Mouse (Mus musculus) spleen, postnatal 4 days (tissue): Measurements from ENCODE around the gene Foxc1.

Experiments
- DNase-seq, 2 experiments: peaks; one replicate each; pipeline ENCODE4 v3.0.0; 2022; ENCODE audit warnings: low spot score in 2 of 2

Foxc1 gene

DNA sequence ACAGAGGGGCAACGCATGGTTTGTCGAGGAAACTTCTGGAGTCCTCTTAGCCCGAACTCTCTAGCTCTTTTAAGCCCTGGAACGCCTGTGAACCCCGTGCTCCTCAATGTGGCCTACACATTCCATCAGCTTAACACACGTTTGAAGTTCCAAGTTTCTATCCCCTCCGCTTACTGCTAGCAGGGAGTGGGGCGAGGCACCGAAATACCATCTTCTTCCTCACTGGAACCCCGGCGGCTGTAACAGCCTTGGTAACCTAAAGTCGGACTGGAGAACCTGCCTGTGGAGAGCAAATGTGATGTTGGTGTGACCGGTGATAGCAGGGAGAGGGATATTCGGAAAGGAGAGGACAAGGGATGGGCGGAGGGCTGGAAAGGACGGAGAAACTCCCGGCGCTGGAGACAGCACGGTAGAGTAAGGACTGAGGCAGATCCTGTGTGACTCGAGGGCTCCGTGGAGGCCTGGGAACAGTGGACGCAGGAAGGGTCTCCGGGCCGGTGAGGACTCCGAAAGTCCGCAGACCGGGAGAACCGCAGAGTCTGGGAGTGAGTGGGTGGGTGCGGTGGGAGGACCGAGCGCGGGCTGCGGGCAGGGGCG is 504 bp upstream of the Foxc1 start:
- DNase-seq = no peak

GRCm38 (mm10) chr13:31806890-31807735 is 680 bp downstream of the Foxc1 start:
- DNase-seq = no peak

- no peak for DNase-seq
Measured at GRCm38 (mm10) chr13:31807736-31808115, 1.3 kb downstream of the Foxc1 start.

- peak in 1 of 2 experiments; percentile 70 for DNase-seq
Measured at GRCm38 (mm10) chr13:31808116-31808803, 1.8 kb downstream of the Foxc1 start.

DNA sequence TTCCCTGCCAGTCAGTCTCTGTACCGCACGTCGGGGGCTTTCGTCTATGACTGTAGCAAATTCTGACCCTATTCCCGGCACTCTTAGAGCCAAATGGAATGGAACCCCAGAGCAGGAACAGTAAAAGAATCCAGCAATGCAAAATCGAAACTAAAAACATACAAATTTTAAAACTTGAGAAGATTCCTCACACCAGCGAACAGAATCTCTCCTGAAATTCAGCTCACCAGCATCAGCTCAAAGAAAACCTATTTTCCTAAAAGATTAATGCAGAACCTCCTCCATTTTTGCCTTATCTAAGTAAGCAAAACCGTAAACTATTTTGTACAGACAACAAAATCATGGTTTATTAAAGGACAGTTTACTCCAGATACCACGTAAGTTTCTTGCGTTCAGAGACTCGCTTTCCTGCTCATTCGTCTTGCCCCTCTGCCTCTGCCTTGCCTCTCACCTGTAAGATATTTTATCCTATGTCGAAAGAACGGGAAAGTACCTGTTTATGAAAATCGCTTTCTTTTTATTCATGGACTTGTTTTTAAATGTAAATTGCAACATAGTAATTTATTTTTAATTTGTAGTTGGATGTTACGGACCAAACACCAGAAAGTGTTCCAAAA is 2.5 kb downstream of the Foxc1 start:
- no peak for DNase-seq

DNA sequence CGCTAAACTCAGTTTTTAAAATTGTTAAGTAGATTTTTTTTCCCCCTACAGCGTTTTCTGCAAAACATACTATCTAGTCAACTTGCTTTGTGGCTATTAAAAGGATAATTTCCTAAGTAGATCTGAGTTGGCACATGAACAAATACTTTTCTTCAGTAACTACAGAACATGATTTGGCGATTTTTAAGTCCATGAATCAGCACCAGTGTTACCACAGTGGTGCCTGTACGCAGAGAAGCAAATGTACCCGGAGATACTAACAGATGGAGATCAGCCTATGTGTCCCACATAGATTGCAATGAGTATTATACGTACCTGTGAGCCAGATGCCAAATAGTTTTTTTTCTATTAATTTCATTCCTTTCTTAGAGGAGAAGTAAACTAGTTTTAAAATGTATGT is 3.3 kb downstream of the Foxc1 start:
- DNase-seq = no peak

DNA sequence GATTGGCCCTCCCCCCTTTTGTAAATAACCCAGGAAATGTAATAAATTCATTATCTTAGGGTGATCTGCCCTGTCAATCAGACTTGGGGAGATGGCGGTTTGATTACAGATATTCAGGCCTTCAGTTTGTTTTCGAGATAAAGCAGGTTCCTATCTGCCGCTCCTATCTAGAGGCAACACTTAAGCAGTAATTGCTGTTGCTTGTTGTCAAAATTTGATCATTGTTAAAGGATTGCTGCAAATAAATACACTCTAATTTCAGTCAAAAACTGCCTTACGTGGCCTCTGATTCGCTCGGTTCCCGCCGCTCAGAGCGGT is 3.9 kb downstream of the Foxc1 start:
- DNase-seq = no peak

- DNase-seq = no peak
Measured at GRCm38 (mm10) chr13:31810693-31811541, 4.5 kb downstream of the Foxc1 start.

- no peak for DNase-seq
Measured at GRCm38 (mm10) chr13:31811542-31812021, 5.1 kb downstream of the Foxc1 start.

DNA sequence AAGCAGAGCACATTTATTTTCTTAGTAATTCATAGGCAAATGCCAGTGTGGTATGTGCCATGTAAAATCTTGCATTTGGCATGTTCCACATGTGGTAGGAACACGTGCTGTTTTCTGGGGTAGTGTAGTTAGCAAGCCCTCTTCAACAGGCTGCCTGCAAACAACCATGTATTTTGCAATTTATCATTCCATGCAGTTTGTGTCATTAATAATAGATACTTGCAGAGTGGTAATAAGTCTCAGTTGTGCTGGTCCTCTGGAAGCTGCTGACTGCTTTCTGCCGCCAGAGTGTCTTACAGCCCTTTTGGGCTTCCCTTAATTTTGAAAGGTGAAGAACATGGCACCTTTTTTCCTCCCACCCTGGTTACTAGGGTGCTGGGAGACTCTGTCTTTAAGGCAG is 6.3 kb downstream of the Foxc1 start:
- no peak for DNase-seq

- DNase-seq = no peak
Measured at GRCm38 (mm10) chr13:31815383-31816003, 9.1 kb downstream of the Foxc1 start.

GRCm38 (mm10) chr13:31818337-31818736 is 11.9 kb downstream of the Foxc1 start:
- DNase-seq = no peak

DNA sequence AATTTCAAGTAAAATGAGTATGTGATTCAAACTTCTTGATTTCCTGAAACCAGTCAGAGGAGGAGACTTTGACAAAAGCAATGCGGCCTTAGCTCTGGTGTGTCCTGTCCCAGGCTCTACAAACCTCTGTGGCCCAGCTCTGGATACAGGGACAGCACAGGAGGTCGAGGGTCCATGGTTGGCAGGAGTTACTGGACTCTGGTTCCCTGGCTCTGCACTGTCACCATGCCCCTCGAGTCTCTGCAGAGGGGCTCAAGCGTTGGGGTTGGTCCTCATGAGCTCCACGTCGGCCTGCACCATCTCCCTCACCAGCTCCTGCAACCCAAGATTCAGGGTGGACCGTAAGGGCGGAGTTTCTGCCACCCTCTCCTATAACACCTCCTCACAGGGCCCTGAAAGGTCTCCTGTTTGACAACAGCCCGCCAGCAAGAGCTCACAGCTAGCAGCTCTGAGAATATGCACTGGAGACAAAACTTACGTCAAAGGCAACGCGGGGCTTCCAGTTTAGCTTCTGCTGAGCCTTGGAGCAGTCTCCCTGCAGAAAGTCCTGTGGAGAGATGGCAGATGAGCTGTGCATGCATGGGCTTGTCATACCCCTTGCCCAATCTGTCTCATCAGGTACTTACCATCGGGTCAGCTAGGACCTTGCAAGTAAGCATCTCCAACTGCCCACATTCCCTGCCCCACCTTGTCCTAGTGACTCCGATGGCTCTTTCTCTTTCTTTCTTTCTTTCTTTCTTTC is 13.4 kb downstream of the Foxc1 start:
- DNase-seq = no peak

DNA sequence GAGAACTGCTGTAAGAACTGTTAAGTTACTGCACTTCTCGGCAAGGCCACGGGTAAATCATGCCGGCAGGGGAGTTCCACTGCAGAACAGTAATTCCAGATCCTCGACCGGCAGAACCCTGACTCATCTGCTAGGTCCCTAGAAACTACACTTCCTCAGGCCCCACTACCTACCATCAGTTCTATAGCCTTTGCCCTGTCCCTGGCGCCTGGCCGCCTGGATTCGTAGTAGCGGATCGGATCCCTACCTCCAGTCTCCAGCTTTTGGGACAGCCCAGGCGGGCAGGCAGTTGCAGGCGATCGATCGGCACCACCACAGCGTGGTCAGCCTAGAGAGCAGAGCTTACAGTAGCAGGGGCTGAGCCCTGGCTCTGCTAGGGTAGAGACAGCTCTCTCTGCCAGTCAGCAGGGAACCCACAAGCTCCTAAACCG is 14.2 kb downstream of the Foxc1 start:
- no peak for DNase-seq

DNA sequence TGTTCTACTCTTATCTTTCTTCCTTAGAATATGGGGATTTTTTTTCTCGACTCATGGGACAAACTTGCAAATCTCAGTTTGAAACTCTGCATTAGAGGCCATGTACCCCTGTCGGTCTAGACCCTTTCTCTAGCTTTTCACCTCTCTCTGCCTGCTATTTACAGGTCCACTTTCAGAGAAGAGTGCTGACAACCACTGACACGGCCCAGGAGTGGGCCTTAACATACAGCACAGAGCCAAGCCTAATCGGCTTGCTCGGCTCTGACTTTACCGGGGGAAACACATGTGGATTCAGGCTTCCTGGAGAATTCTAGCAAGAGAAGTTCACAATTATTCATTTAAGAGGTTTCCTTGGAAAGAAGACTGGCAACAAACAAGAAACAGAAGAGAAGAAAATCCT is 14.6 kb downstream of the Foxc1 start:
- DNase-seq = no peak

DNA sequence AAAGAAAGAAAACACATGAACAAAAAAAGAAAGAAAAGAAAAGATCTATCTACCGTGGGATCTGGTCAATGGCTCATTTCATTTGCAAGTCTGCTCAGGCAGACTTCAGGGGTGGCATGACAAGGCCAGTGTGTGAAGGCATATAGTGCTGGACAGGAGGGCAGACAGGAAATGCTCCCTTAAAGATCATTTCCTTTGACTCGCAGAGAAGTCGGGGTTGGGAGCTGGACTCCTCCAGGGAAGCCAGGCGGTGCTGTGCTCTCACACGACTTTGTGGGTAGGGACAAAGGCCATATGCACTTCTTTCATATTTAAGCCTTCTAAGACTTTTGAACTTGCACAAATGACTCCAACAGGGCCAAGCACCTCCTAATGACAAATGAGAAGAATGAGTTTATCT is 16.9 kb downstream of the Foxc1 start:
- no peak for DNase-seq

GRCm38 (mm10) chr13:31825180-31825579 is 18.7 kb downstream of the Foxc1 start:
- DNase-seq = no peak

- no peak for DNase-seq
Measured at GRCm38 (mm10) chr13:31827160-31827559, 20.7 kb downstream of the Foxc1 start.

GRCm38 (mm10) chr13:31827820-31828332 is 21.4 kb downstream of the Foxc1 start:
- no peak for DNase-seq

DNA sequence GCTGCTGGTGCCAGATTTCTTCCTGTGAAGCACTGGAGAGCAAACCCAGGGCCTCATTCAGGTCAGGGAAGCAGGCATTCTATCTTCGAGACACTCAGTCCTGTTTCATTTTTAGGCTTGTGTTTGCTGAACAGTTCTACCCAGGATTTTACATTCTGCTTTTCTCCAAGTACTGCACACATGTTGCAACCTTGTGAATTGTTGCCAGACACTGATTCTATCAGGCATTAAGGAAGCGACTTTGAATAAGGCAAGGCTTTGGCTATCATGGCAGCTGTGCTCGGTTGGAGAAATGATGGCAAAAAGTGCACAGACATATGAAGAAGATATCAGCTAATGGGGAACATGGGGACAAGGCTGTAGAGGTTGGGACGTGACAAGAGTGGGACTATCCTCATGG is 22.0 kb downstream of the Foxc1 start:
- DNase-seq = no peak
